Mouse (Mus musculus) ES-Bruce4 (cell line): Measurements from ENCODE around the gene Dnajb4. TPM values are rescaled to one million over a fixed set of nuclear protein-coding genes. Genes with fewer than 3 reads are reported as not detected.

Source experiments
- H3K27ac ChIP-seq: 2 replicates; pipeline ENCODE4 v1.5.1; 2012; ENCODE audit warnings: low read length, inconsistent platforms; ENCODE audit not compliant: insufficient read depth
- H3K27me3 ChIP-seq: 2 replicates; pipeline ENCODE4 v1.6.1; 2012; ENCODE audit warnings: mild to moderate bottlenecking, low read length, inconsistent platforms; ENCODE audit not compliant: control insufficient read depth, poor library complexity, insufficient read depth, severe bottlenecking
- H3K36me3 ChIP-seq: 2 replicates; pipeline ENCODE4 v1.6.1; 2012; ENCODE audit warnings: inconsistent platforms, mild to moderate bottlenecking, low read length, moderate library complexity; ENCODE audit not compliant: control insufficient read depth, poor library complexity, insufficient read depth, severe bottlenecking
- H3K4me1 ChIP-seq: one replicate; pipeline ENCODE4 v1.8.1; 2011; ENCODE audit warnings: low read length; ENCODE audit not compliant: control insufficient read depth, insufficient read depth
- H3K4me3 ChIP-seq: 2 replicates; pipeline ENCODE4 v1.5.1; 2011; ENCODE audit warnings: low read depth, mild to moderate bottlenecking, low read length
- H3K9ac ChIP-seq: 2 replicates; pipeline ENCODE4 v1.6.1; 2012; ENCODE audit warnings: low read depth, mild to moderate bottlenecking, inconsistent platforms; ENCODE audit not compliant: poor library complexity, severe bottlenecking
- H3K9me3 ChIP-seq: replicated peaks from 2 replicates; pipeline ENCODE4 v1.6.1; 2012; ENCODE audit warnings: mild to moderate bottlenecking, low read length, inconsistent platforms; ENCODE audit not compliant: control insufficient read depth, poor library complexity, insufficient read depth, severe bottlenecking
- CTCF ChIP-seq: IDR thresholded peaks from one replicate; pipeline ENCODE4 v1.8.1; 2011; ENCODE audit warnings: low read depth, low read length
- EP300 ChIP-seq: IDR thresholded peaks from 2 replicates; pipeline ENCODE4 v1.6.1; 2011; ENCODE audit warnings: low read depth, low read length; ENCODE audit not compliant: insufficient read depth
- POLR2A ChIP-seq: IDR thresholded peaks from one replicate; pipeline ENCODE4 v1.8.1; 2011; ENCODE audit warnings: low read length; ENCODE audit not compliant: insufficient read depth
- polyA plus RNA-seq: library from polyadenylated mRNA; stranded (reverse); fragments of >200 nt; gene quantifications from 2 replicates; pipeline ENCODE4 v1.2.4, GENCODE M21; 2011; ENCODE audit warnings: low read depth; ENCODE audit not compliant: missing spikeins, insufficient read depth, insufficient read length

The Dnajb4 gene
- polyA plus RNA-seq, 1 experiment = 27.0 TPM

- Histone ChIP-seq H3K4me1 (peaks cover 7% of the 10 kb centered on the region), H3K4me3 (no peak overlapping the region), H3K9me3 (no peaks in the 10 kb centered on the region), H3K36me3 (no peaks in the 10 kb centered on the region), H3K27me3 (no peaks in the 10 kb centered on the region), H3K9ac (no peak overlapping the region), H3K27ac (no peak overlapping the region)
- no peak for TF ChIP-seq POLR2A
- no peak for TF ChIP-seq CTCF
- TF ChIP-seq EP300 = no peak
Observed at GRCm38 (mm10) chr3:152153152-152153551, 57.0 kb downstream of the Dnajb4 start.

DNA sequence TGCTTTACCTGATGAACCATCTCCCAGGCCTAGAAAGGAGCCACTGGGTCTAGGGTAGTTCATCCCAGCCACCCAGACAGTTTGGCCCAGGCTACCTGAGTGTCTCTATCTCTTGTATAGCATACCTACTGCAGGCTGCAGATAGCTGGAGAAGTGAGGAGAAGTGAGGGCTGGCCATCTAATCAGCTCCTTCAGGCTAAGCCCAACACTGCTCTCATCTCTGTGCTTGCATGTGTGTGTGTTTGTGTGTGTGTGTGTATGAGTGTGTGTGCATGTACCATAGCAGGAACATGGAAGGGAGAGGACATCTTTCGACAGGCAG, 57.7 kb downstream of the Dnajb4 start:
- no peaks in the 10 kb centered on the region for H3K27me3 ChIP-seq
- H3K4me3 ChIP-seq = no peak overlapping the region
- no peaks in the 10 kb centered on the region for H3K9me3 ChIP-seq
- TF ChIP-seq EP300 (no peak), POLR2A (no peak), CTCF (no peak)
- H3K36me3 ChIP-seq = no peaks in the 10 kb centered on the region
- H3K4me1 ChIP-seq = peaks cover 7% of the 10 kb centered on the region
- no peak overlapping the region for H3K27ac ChIP-seq
- no peak overlapping the region for H3K9ac ChIP-seq

DNA sequence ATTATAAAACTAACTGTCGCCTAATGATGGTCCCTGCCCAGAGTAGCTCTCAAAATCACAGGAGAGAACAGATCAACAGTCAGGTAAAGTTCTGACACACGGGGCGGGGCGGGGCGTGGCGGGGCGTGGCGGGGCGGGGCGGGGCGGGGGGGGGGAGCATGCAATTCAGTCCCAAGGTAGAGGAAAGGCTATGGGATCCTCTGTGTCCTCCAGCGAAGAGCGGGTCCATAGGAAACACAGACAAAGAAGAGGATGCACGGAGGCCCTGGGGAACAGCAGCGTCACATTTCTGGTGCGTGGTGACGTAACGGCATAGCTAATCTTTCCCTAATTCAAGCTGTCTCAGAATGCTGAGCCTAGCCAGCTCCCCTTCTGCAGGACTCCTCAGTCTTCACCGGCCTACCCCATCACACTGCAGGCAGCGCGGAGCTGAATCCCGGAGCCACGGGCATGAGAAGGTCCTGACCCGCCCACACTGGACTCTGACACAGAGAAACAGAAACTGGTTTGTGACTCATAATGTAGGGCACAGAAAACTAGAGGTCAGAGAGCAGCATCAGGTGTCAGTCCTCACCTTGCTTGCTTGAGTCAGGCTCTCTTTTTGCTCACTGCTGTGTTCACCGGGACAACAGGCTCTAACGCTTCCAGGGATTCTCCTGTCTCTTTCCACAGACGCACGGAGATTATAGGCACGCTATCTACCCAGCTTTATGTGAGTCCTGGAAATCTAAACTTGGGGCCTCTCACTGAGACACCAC, 58.2 kb downstream of the Dnajb4 start:
- H3K9ac ChIP-seq = no peak overlapping the region
- TF ChIP-seq EP300 (no peak), POLR2A (no peak), CTCF (no peak)

DNA sequence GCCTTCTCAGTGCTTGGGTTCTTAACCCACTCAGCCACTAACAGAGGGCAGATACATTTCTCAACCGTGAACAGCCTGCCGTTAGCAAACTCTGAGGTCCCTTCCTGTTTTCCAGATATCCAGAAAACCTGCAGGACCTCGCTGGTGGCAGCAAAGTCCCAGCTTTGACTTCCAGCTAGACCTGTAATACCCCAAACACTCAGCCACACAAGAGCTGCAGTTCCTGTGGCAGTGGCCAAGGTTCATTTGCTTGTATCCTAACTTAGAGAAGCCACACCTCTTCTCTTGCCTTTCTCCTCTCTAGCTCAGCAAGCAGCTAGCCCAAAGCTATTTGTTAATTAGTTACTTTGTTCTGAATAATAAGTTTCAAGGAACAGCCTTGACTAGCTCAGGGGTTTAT, 60.2 kb downstream of the Dnajb4 start:
- H3K36me3 ChIP-seq = no peaks in the 10 kb centered on the region
- H3K4me1 ChIP-seq = peaks cover 3% of the 10 kb centered on the region
- no peaks in the 10 kb centered on the region for H3K27me3 ChIP-seq
- no peaks in the 10 kb centered on the region for H3K9me3 ChIP-seq
- no peak for TF ChIP-seq EP300
- TF ChIP-seq POLR2A = no peak
- TF ChIP-seq CTCF = no peak
- no peak overlapping the region for H3K27ac ChIP-seq
- H3K9ac ChIP-seq = no peak overlapping the region
- H3K4me3 ChIP-seq = no peak overlapping the region

More for the DNA sequence above, 58.2 kb downstream of the Dnajb4 start:
- H3K27me3 ChIP-seq = no peaks in the 10 kb centered on the region
- no peak overlapping the region for H3K27ac ChIP-seq
- no peaks in the 10 kb centered on the region for H3K9me3 ChIP-seq
- H3K4me1 ChIP-seq = peaks cover 5% of the 10 kb centered on the region
- H3K36me3 ChIP-seq = no peaks in the 10 kb centered on the region
- peak overlapping the region; percentile 0; the same call in 1 of the 2 replicates for H3K4me3 ChIP-seq

GRCm38 (mm10) chr3:152149449-152149848, 60.7 kb downstream of the Dnajb4 start:
- Histone ChIP-seq H3K4me3 (no peak overlapping the region), H3K27me3 (no peaks in the 10 kb centered on the region), H3K9ac (no peak overlapping the region), H3K4me1 (peaks cover 3% of the 10 kb centered on the region), H3K9me3 (no peaks in the 10 kb centered on the region), H3K36me3 (no peaks in the 10 kb centered on the region), H3K27ac (no peak overlapping the region)
- TF ChIP-seq EP300 = no peak
- no peak for TF ChIP-seq CTCF
- no peak for TF ChIP-seq POLR2A

GRCm38 (mm10) chr3:152147085-152147831, 62.8 kb downstream of the Dnajb4 start:
- Histone ChIP-seq H3K36me3 (no peaks in the 10 kb centered on the region), H3K4me3 (no peak overlapping the region), H3K9ac (no peak overlapping the region), H3K4me1 (no peaks in the 10 kb centered on the region), H3K27me3 (no peaks in the 10 kb centered on the region), H3K27ac (no peak overlapping the region), H3K9me3 (no peaks in the 10 kb centered on the region)
- TF ChIP-seq EP300 = no peak
- no peak for TF ChIP-seq POLR2A
- TF ChIP-seq CTCF = no peak
